Mouse (Mus musculus) ES-CJ7 (cell line): ENCODE measurements around the gene Moap1.

Source experiments
- DNase-seq: peaks from one replicate; pipeline ENCODE4 v3.0.0; 2011; ENCODE audit warnings: low read depth, low spot score

Moap1 gene

GRCm38 (mm10) chr12:102743589-102744574 lies at the start of gene Moap1, which contains the start of gene Tmem251:
Gene Moap1 (minus strand): TSS chr12:102743661.
Gene Tmem251 (plus strand): TSS chr12:102743762.
- peak; percentile 86 for DNase-seq

- DNase-seq = no peak
Observed at GRCm38 (mm10) chr12:102787927-102788326, 44.5 kb upstream of the Moap1 start.

- DNase-seq = no peak
Observed at GRCm38 (mm10) chr12:102785593-102785985, 42.1 kb upstream of the Moap1 start.

- DNase-seq = no peak
Observed at GRCm38 (mm10) chr12:102784899-102785592, 41.6 kb upstream of the Moap1 start.

- DNase-seq = no peak
Observed at GRCm38 (mm10) chr12:102782841-102783240, 39.4 kb upstream of the Moap1 start.

GRCm38 (mm10) chr12:102779452-102779851 lies 36.0 kb upstream of the Moap1 start:
- peak; percentile 53 for DNase-seq

GRCm38 (mm10) chr12:102778151-102778550 lies 34.7 kb upstream of the Moap1 start:
- no peak for DNase-seq

GRCm38 (mm10) chr12:102776035-102776434 lies 32.6 kb upstream of the Moap1 start:
- DNase-seq = no peak

GRCm38 (mm10) chr12:102772676-102773075 lies 29.2 kb upstream of the Moap1 start:
- DNase-seq = no peak

- DNase-seq = peak; percentile 63
Observed at GRCm38 (mm10) chr12:102771601-102772000, 28.1 kb upstream of the Moap1 start.

GRCm38 (mm10) chr12:102769000-102769399 lies 25.5 kb upstream of the Moap1 start:
- peak; percentile 36 for DNase-seq

- no peak for DNase-seq
Observed at GRCm38 (mm10) chr12:102763696-102764095, 20.2 kb upstream of the Moap1 start.

GRCm38 (mm10) chr12:102761668-102762067 lies 18.2 kb upstream of the Moap1 start:
- no peak for DNase-seq

- DNase-seq = peak; percentile 83
Observed at GRCm38 (mm10) chr12:102758936-102759335, 15.5 kb upstream of the Moap1 start.

- DNase-seq = peak; percentile 43
Observed at GRCm38 (mm10) chr12:102758403-102758756, 14.9 kb upstream of the Moap1 start, which contains the start of gene Gm20604. Gene Gm20604 (minus strand): TSS chr12:102758672.

- peak; percentile 97 for DNase-seq
Observed at GRCm38 (mm10) chr12:102757689-102758402, 14.4 kb upstream of the Moap1 start, which contains the start of the genes Gm28051, Gon7 and Ubr7. Gene Gm28051 (minus strand): TSS chr12:102757765. Gene Gon7 (minus strand): TSS chr12:102757803. Gene Ubr7 (plus strand): TSS chr12:102757967.

GRCm38 (mm10) chr12:102757055-102757688 lies 13.7 kb upstream of the Moap1 start:
- no peak for DNase-seq

- peak; percentile 92 for DNase-seq
Observed at GRCm38 (mm10) chr12:102756304-102756703, 12.8 kb upstream of the Moap1 start.

- DNase-seq = no peak
Observed at GRCm38 (mm10) chr12:102748256-102748655, 4.8 kb upstream of the Moap1 start.

- peak; percentile 51 for DNase-seq
Observed at GRCm38 (mm10) chr12:102744839-102745238, 1.4 kb upstream of the Moap1 start.

- DNase-seq = no peak
Observed at GRCm38 (mm10) chr12:102743036-102743588, 349 bp downstream of the Moap1 start.
